Mouse (Mus musculus) cerebellum, adult 2 months (tissue): ENCODE measurements around the gene Cbarp.

Experiments used
- CTCF ChIP-seq: fragments of 200-500 bp; IDR thresholded peaks from 2 replicates; pipeline ENCODE4 v1.5.1; 2011; ENCODE audit warnings: low read depth, mild to moderate bottlenecking, control low read depth, low read length, moderate library complexity, borderline replicate concordance; ENCODE audit not compliant: insufficient read depth
- POLR2A ChIP-seq: fragments of 200-500 bp; IDR thresholded peaks from 2 replicates; pipeline ENCODE4 v1.6.1; 2011; ENCODE audit warnings: low read length, control low read depth, borderline replicate concordance; ENCODE audit not compliant: insufficient read depth

DNA sequence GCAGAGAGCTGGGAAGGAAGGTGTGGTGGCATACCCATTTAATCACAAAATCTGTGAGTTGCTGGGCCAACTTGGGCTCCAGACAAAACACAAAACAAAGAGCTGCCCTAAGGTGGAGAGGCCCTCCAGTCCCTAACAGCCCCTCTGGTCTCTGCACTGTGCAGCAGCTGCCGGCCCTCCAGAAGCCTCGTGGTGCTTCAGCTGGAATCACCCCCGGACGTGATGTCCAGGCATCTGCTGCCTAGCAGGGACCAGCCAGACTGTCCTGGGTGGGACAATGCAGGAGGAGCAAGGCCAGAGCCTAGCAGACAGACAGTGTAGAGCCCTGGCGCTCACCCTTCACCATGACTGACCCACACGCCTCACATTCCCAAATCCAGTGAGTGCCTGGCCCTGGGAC, 49.1 kb downstream of the Cbarp start:
- TF ChIP-seq CTCF: no peak
- TF ChIP-seq POLR2A: no peak
